Mouse (Mus musculus): ENCODE measurements around the gene Tbx3. TPM values are rescaled to one million over a fixed set of nuclear protein-coding genes. Genes with fewer than 3 reads are reported as not detected.

Gene Tbx3
- polyA plus RNA-seq, 1 experiment from 2014 or later, result 4.0 TPM

DNA sequence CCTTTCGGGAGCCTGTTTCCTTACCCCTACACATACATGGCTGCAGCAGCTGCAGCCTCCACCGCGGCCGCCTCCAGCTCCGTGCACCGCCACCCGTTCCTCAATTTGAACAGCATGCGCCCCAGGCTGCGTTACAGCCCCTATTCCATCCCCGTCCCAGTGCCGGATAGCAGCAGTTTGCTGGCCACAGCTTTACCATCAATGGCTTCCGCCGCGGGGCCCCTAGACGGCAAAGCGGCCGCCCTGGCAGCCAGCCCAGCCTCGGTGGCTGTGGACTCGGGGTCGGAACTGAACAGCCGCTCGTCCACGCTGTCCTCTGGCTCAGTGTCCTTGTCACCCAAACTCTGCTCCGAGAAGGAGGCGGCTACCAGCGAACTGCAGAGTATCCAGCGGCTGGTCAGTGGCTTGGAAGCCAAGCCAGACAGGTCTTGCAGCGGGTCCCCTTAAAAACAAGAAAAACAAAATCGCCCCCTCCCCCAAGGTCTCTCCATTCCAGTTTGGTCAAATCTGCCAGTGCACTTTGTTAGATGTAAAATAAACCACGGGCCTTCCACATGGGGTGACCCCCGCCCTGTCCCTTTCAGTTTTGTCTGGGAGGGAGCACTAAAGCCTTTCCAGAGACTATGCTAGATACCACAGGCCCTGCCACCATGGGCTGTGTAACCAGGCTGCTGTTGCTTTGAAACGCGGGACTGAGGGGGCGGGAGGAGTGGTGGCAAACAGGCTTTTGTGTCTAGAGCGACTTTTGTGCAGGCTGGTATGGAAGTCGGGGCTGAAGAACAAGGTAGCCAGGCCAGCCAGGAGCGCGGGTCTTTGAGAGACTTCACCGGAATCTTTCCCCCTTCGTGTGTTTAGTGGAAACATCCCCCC, 12.4 kb downstream of the Tbx3 start:
- H3K9me3 ChIP-seq, result no peaks in the 10 kb centered on the region
- H3K4me3 ChIP-seq, result no peak overlapping the region
- 0 out of 2 replicates have a peak, but pooled peaks cover 10% of the 10 kb centered on the region for H3K4me1 ChIP-seq (replicated peaks)
- no peaks in the 10 kb centered on the region for H3K36me3 ChIP-seq
- H3K9ac ChIP-seq, result no peak overlapping the region
- no peak overlapping the region for H3K4me2 ChIP-seq
- 3% methylated on average over 40 of the region's 40 CpGs for WGBS
- H3K27me3 ChIP-seq, result peaks cover 95% of the 10 kb centered on the region
- H3K27ac ChIP-seq (replicated peaks), result no peak overlapping the region
- ATAC-seq (ENCODE audit: low FRiP score, low read depth), result no peak

DNA sequence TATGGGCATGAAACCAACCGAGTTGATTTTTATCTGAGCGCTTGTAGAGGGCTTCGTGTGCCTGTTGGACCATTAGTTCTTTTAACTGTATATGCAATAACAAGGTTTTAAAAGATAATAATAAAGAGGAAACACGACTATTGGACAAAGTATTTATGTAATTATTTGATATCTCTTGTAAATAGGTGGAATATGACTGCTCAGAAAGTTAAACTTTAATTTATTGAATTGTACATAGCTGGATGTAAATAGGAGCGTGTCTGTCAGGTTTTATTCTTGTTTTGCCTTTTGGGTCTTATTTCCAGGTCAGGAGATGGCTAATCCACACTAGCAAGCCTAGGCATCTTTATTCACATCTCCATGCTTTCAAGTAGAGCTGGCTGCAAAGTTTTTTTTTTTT, 13.4 kb downstream of the Tbx3 start:
- H3K9me3 ChIP-seq, result no peaks in the 10 kb centered on the region
- peaks cover 95% of the 10 kb centered on the region for H3K27me3 ChIP-seq
- no peak overlapping the region for H3K4me3 ChIP-seq
- 6% methylated on average over 5 of the region's 5 CpGs for WGBS
- H3K4me2 ChIP-seq, result no peak overlapping the region
- no peaks in the 10 kb centered on the region for H3K36me3 ChIP-seq
- no peak overlapping the region for H3K9ac ChIP-seq
- H3K27ac ChIP-seq (replicated peaks), result no peak overlapping the region
- H3K4me1 ChIP-seq (replicated peaks), result 0 out of 2 replicates have a peak, but pooled peaks cover 10% of the 10 kb centered on the region
- no peak for ATAC-seq (ENCODE audit: low FRiP score, low read depth)

GRCm38 (mm10) chr5:119684701-119685391, 14.4 kb downstream of the Tbx3 start:
- H3K27ac ChIP-seq (replicated peaks), result no peak overlapping the region
- no peaks in the 10 kb centered on the region for H3K9me3 ChIP-seq
- 0 out of 2 replicates have a peak, but pooled peaks cover 10% of the 10 kb centered on the region for H3K4me1 ChIP-seq (replicated peaks)
- ATAC-seq (ENCODE audit: low FRiP score, low read depth), result no peak
- no peak overlapping the region for H3K4me3 ChIP-seq
- 4% methylated on average over 15 of the region's 15 CpGs for WGBS
- peaks cover 98% of the 10 kb centered on the region for H3K27me3 ChIP-seq
- no peak overlapping the region for H3K4me2 ChIP-seq
- no peak overlapping the region for H3K9ac ChIP-seq
- no peaks in the 10 kb centered on the region for H3K36me3 ChIP-seq

GRCm38 (mm10) chr5:119685446-119686198, 15.2 kb downstream of the Tbx3 start:
- H3K4me3 ChIP-seq, result peak overlapping the region; percentile 16; the same call in 1 of the 2 replicates
- H3K36me3 ChIP-seq, result no peaks in the 10 kb centered on the region
- no peak overlapping the region for H3K27ac ChIP-seq (replicated peaks)
- H3K9me3 ChIP-seq, result no peaks in the 10 kb centered on the region
- H3K4me1 ChIP-seq (replicated peaks), result 0 out of 2 replicates have a peak, but pooled peaks cover 6% of the 10 kb centered on the region
- H3K9ac ChIP-seq, result no peak overlapping the region
- H3K4me2 ChIP-seq, result peak overlapping the region; percentile 27; the same call in 1 of the 2 replicates
- H3K27me3 ChIP-seq, result peaks cover 98% of the 10 kb centered on the region
- 2% methylated on average over 22 of the region's 22 CpGs for WGBS
- ATAC-seq (ENCODE audit: low FRiP score, low read depth), result no peak

- H3K27ac ChIP-seq (replicated peaks), result no peak overlapping the region
- ATAC-seq (ENCODE audit: low FRiP score, low read depth), result no peak
- no peaks in the 10 kb centered on the region for H3K9me3 ChIP-seq
- H3K4me3 ChIP-seq, result peak overlapping the region; percentile 16; the same call in 1 of the 2 replicates
- H3K27me3 ChIP-seq, result peaks cover 97% of the 10 kb centered on the region
- WGBS, result 2% methylated on average over 30 of the region's 30 CpGs
- peak overlapping the region; percentile 27; the same call in 1 of the 2 replicates for H3K4me2 ChIP-seq
- no peaks in the 10 kb centered on the region for H3K36me3 ChIP-seq
- 0 out of 2 replicates have a peak, but pooled peaks cover 3% of the 10 kb centered on the region for H3K4me1 ChIP-seq (replicated peaks)
- no peak overlapping the region for H3K9ac ChIP-seq
These were observed 15.9 kb downstream of the Tbx3 start for GRCm38 (mm10) chr5:119686199-119686964.

- ATAC-seq (ENCODE audit: low FRiP score, low read depth), result no peak
- WGBS, result 1% methylated on average over 36 of the region's 36 CpGs
- H3K4me3 ChIP-seq, result no peak overlapping the region
These were observed 16.8 kb downstream of the Tbx3 start for GRCm38 (mm10) chr5:119687005-119687855.

GRCm38 (mm10) chr5:119687856-119688206, 17.4 kb downstream of the Tbx3 start:
- H3K4me1 ChIP-seq (replicated peaks), result 0 out of 2 replicates have a peak, but pooled peaks cover 3% of the 10 kb centered on the region
- ATAC-seq (ENCODE audit: low FRiP score, low read depth), result no peak
- H3K27me3 ChIP-seq, result peaks cover 97% of the 10 kb centered on the region
- H3K9ac ChIP-seq, result no peak overlapping the region
- H3K9me3 ChIP-seq, result no peaks in the 10 kb centered on the region
- no peak overlapping the region for H3K4me2 ChIP-seq
- no peak overlapping the region for H3K4me3 ChIP-seq
- H3K36me3 ChIP-seq, result no peaks in the 10 kb centered on the region
- 6% methylated on average over 22 of the region's 22 CpGs for WGBS
- no peak overlapping the region for H3K27ac ChIP-seq (replicated peaks)

More at GRCm38 (mm10) chr5:119687005-119687855, 16.8 kb downstream of the Tbx3 start:
- H3K4me1 ChIP-seq (replicated peaks), result 0 out of 2 replicates have a peak, but pooled peaks cover 3% of the 10 kb centered on the region
- no peak overlapping the region for H3K27ac ChIP-seq (replicated peaks)
- no peak overlapping the region for H3K4me2 ChIP-seq
- H3K36me3 ChIP-seq, result no peaks in the 10 kb centered on the region
- no peak overlapping the region for H3K9ac ChIP-seq
- H3K9me3 ChIP-seq, result no peaks in the 10 kb centered on the region
- H3K27me3 ChIP-seq, result peaks cover 97% of the 10 kb centered on the region

DNA sequence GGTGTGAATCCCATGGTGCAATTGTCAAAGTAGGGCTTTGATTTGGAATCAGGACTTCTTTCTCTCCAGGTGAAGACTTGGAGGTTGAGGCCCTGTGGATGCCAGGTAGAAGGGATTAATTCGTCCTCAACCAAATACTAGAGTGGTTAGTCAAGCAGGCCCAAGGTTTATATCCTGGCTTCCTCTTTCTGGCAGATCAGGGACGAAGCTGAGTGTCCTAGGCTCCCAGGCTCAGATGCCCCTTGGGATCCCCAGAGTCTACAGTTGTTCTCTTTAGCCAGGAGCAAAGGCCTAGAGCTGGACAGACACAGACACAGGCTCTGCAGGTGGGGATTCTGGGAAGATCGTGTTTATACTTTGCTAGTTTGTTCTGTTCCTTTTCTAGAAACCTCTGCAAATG, 17.8 kb downstream of the Tbx3 start:
- no peak overlapping the region for H3K9ac ChIP-seq
- H3K4me3 ChIP-seq, result no peak overlapping the region
- WGBS, result 20% methylated on average over 3 of the region's 3 CpGs
- H3K27me3 ChIP-seq, result peaks cover 97% of the 10 kb centered on the region
- no peak for ATAC-seq (ENCODE audit: low FRiP score, low read depth)
- no peaks in the 10 kb centered on the region for H3K36me3 ChIP-seq
- no peaks in the 10 kb centered on the region for H3K9me3 ChIP-seq
- no peak overlapping the region for H3K27ac ChIP-seq (replicated peaks)
- no peak overlapping the region for H3K4me2 ChIP-seq
- 0 out of 2 replicates have a peak, but pooled peaks cover 3% of the 10 kb centered on the region for H3K4me1 ChIP-seq (replicated peaks)

- Histone ChIP-seq H3K9ac (no peak overlapping the region), H3K27ac (replicated peaks) (no peak overlapping the region), H3K4me3 (no peak overlapping the region), H3K4me1 (replicated peaks) (0 out of 2 replicates have a peak, but pooled peaks cover 3% of the 10 kb centered on the region), H3K36me3 (no peaks in the 10 kb centered on the region), H3K4me2 (no peak overlapping the region), H3K9me3 (no peaks in the 10 kb centered on the region), H3K27me3 (peaks cover 95% of the 10 kb centered on the region)
- 18% methylated on average over 8 of the region's 8 CpGs for WGBS
- no peak for ATAC-seq (ENCODE audit: low FRiP score, low read depth)
These were observed 18.5 kb downstream of the Tbx3 start for GRCm38 (mm10) chr5:119688914-119689420.

- H3K9me3 ChIP-seq, result no peaks in the 10 kb centered on the region
- peaks cover 95% of the 10 kb centered on the region for H3K27me3 ChIP-seq
- no peak overlapping the region for H3K4me2 ChIP-seq
- H3K9ac ChIP-seq, result no peak overlapping the region
- no peak overlapping the region for H3K4me3 ChIP-seq
- WGBS, result 39% methylated on average over 3 of the region's 3 CpGs
- H3K4me1 ChIP-seq (replicated peaks), result 0 out of 2 replicates have a peak, but pooled peaks cover 3% of the 10 kb centered on the region
- H3K27ac ChIP-seq (replicated peaks), result no peak overlapping the region
- no peak for ATAC-seq (ENCODE audit: low FRiP score, low read depth)
- no peaks in the 10 kb centered on the region for H3K36me3 ChIP-seq
These were observed 19.0 kb downstream of the Tbx3 start for GRCm38 (mm10) chr5:119689501-119689900.
